Mouse (Mus musculus) forebrain, embryonic 16.5 days (tissue): ENCODE measurements around the gene Plxnb2. TPM values are rescaled to one million over a fixed set of nuclear protein-coding genes. Genes with fewer than 3 reads are reported as not detected.

Experiments used
- ATAC-seq: fragments of 200-750 bp; cut with Nextera tagmentation; 2 replicates; pipeline ENCODE4 v1.8.0; 2017; ENCODE audit warnings: mild to moderate bottlenecking, moderate library complexity
- H3K27ac ChIP-seq: fragments of 300-500 bp; sonication (generic); 2 replicates; pipeline ENCODE4 v1.5.1; 2014; ENCODE audit warnings: low read length, control low read depth
- H3K27me3 ChIP-seq: fragments of 300-500 bp; sonication (generic); replicated peaks from 2 replicates; pipeline ENCODE4 v1.6.1; 2014; ENCODE audit warnings: low read length; ENCODE audit not compliant: control insufficient read depth, insufficient read depth
- H3K36me3 ChIP-seq: fragments of 300-500 bp; sonication (generic); 2 replicates; pipeline ENCODE4 v1.6.1; 2014; ENCODE audit not compliant: control insufficient read depth, insufficient read depth
- H3K4me1 ChIP-seq: fragments of 300-500 bp; sonication (generic); replicated peaks from 2 replicates; pipeline ENCODE4 v1.6.1; 2014; ENCODE audit warnings: low read length; ENCODE audit not compliant: control insufficient read depth, insufficient read depth
- H3K4me2 ChIP-seq: fragments of 300-500 bp; sonication (generic); 2 replicates; pipeline ENCODE4 v1.6.1; 2014; ENCODE audit warnings: mild to moderate bottlenecking, low read length, control low read depth
- H3K4me3 ChIP-seq: fragments of 300-500 bp; sonication (generic); replicated peaks from 2 replicates; pipeline ENCODE4 v1.5.1; 2014; ENCODE audit warnings: mild to moderate bottlenecking, low read length, control low read depth
- H3K9ac ChIP-seq: fragments of 300-500 bp; sonication (generic); replicated peaks from 2 replicates; pipeline ENCODE4 v1.6.1; 2014; ENCODE audit warnings: low read depth, low read length, control low read depth
- H3K9me3 ChIP-seq: fragments of 300-500 bp; sonication (generic); 2 replicates; pipeline ENCODE4 v1.6.1; 2016; ENCODE audit warnings: low read length; ENCODE audit not compliant: control insufficient read depth
- WGBS: fragments of 180-500 bp; shearing (Covaris S2); extraction: QIAGEN DNeasy Blood & Tissue Kit; methylation state at CpG from one replicate; pipeline ENCODE4 v1.1.7; 2014; 5-methylcytosine and 5-hydroxymethylcytosine counted together
- polyA plus RNA-seq: library from polyadenylated mRNA; unstranded; fragments of >200 nt; fragmentation: Nextera tagmentation; extraction: Ambion mirVana; gene quantifications from 2 replicates; pipeline ENCODE4 v1.2.1, GENCODE M21; 2015

Plxnb2 gene
- polyA plus RNA-seq: 112 and 126 TPM in 2 replicates

DNA sequence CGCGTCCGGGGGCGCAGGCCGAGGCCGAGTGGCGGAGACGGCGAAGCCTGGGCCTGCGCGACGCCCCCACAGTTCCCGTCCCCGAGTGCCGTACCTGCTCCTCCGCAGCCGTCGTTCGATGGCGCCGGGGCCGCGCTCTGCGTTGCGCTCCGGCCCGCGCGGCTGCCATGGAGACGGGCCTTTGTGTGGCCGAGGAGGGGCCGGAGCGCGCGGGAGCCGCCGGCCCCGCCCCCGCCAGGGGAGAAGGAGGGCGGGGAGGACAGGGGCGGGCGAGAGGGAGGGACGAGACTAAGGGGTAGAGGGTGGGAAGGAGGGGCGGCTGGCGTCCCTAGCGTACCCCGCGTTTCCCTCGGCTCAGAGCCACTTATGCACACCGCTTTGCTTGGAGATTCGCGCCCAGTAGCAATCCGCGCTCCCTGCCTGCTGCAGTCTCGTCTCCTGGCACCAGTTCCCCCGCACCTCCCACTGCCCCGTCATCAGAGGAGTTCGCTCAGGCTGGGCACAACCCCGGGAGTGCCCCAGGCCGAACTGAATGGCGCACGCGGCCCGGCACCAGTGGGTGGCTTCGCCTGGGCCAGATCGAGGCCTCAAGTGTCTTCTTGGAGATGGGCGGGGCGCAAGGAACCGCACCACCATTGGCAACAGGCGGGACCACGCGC lies at the start of gene Plxnb2:
Gene Plxnb2, minus strand, starts transcription at position 218 of the 659 bp plus-strand sequence.
- H3K4me2 ChIP-seq: peak within 1 kb of the TSS; percentile 59
- no peaks in the 10 kb centered on the region for H3K9me3 ChIP-seq
- peaks cover 68% of the 10 kb centered on the region for H3K4me1 ChIP-seq
- no peaks in the 10 kb centered on the region for H3K27me3 ChIP-seq
- ATAC-seq: peak; percentile 87
- peak within 1 kb of the TSS; percentile 95 for H3K9ac ChIP-seq
- WGBS: under 1% methylated on average over 68 of the region's 72 CpGs
- no peaks in the 10 kb centered on the region for H3K36me3 ChIP-seq
- H3K27ac ChIP-seq: peak within 1 kb of the TSS; percentile 94
- peak within 1 kb of the TSS; percentile 79 for H3K4me3 ChIP-seq

DNA sequence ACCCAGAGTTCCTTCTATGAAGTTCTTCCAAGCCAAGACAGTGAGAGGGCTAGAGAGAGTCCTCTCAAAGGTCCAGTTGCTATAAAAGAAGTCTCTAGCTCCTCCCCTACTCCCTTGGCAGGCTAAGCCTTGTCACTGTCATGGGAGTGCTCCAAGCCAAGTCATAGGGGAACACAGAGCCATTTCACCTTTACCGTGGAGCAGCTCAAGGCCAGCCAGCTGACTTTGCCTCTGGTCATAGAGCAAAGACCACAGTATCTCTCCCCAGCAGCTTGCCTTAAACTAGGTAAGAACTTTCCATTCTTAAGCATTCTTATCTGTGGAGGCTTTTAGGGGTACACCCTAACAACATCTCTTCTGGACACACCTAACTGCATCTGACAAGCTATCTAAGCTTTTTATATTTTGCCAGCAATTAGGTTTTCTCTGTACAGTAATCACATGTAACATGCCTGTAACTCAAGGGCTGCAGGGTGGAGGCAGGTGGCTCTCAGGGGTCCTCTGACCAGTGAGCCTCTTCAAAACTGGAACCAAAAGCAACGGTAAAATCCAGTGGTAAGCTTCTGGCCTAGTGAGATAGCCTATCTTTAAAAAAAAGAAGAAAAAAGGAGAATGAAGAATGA lies 35.1 kb upstream of the Plxnb2 start:
- Histone ChIP-seq H3K4me3 (no peak overlapping the region), H3K9ac (no peak overlapping the region), H3K27me3 (no peaks in the 10 kb centered on the region), H3K36me3 (peaks cover 10% of the 10 kb centered on the region), H3K9me3 (no peaks in the 10 kb centered on the region), H3K4me1 (peaks cover 21% of the 10 kb centered on the region), H3K27ac (no peak overlapping the region), H3K4me2 (no peak overlapping the region)
- no peak for ATAC-seq
- 90% methylated on average over 2 of the region's 2 CpGs for WGBS

DNA sequence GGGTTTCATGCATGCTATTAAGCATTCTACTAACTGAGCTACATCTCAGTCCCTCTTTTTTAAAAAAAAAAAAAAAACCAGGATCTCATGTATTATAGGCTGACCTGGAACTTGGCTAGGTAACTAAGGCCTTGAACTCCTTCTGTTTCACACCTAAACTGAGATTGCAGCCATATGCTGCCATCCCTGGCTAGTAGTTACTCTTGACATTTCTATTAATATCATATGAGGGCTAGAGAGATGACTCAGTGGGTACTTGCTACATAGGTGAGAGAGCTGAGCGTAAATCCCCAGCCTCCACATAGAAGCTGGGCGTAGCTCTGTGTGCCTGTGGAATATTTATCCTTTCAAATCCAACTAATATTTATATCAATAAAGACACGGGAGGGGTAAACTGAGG lies 34.4 kb upstream of the Plxnb2 start:
- H3K4me3 ChIP-seq: no peak overlapping the region
- WGBS: 93% methylated on average over 3 of the region's 3 CpGs
- peaks cover 10% of the 10 kb centered on the region for H3K36me3 ChIP-seq
- H3K27me3 ChIP-seq: no peaks in the 10 kb centered on the region
- H3K4me1 ChIP-seq: peaks cover 26% of the 10 kb centered on the region
- no peaks in the 10 kb centered on the region for H3K9me3 ChIP-seq
- no peak for ATAC-seq
- no peak overlapping the region for H3K9ac ChIP-seq
- no peak overlapping the region for H3K4me2 ChIP-seq
- H3K27ac ChIP-seq: no peak overlapping the region

DNA sequence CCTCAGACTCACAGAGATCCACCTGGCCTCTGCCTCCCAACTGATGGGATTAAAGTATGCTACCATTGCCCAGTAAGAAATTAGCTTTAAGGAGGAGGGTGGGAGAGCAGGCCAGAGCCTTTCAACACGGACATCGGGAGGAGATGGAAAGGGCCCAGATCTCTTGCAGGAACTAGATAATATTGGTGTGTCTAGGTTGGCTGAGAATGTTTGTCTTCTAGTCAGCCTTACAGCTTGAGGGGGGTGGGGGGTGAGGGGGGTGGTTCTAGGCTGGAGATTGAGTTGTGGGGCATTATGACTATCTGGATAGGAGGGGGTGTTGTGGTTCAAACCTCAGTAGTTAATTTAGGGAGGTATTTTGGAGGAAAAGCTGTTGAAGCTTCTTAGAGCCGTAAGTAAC lies 32.9 kb upstream of the Plxnb2 start:
- WGBS: 86% methylated on average over 3 of the region's 3 CpGs
- H3K27ac ChIP-seq: no peak overlapping the region
- ATAC-seq: no peak
- H3K9me3 ChIP-seq: no peaks in the 10 kb centered on the region
- H3K4me2 ChIP-seq: peak overlapping the region; percentile 34
- no peak overlapping the region for H3K9ac ChIP-seq
- no peaks in the 10 kb centered on the region for H3K27me3 ChIP-seq
- peaks cover 28% of the 10 kb centered on the region for H3K4me1 ChIP-seq
- H3K36me3 ChIP-seq: peaks cover 10% of the 10 kb centered on the region
- H3K4me3 ChIP-seq: no peak overlapping the region

DNA sequence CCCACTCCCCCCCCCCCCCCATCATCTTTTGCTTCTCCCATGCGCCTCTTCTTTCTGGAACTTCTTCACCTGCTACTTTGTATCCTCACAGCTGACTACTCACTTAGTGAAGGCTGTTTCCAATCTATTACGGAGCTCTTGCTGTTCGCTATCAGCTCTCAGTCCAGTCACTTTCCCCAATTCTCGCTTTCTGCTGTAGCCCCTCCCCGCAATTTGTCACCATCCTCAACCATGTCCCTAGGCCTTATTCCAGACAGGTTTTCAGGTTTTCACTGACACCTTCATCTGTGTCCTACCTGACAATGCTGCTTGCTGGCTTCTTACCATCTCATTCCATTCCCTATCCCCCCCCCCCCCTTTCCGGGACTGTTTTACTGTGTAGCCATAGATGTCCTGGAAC lies 31.9 kb upstream of the Plxnb2 start:
- peaks cover 10% of the 10 kb centered on the region for H3K36me3 ChIP-seq
- ATAC-seq: no peak
- peak overlapping the region; percentile 100 for H3K9ac ChIP-seq
- H3K27me3 ChIP-seq: no peaks in the 10 kb centered on the region
- peaks cover 28% of the 10 kb centered on the region for H3K4me1 ChIP-seq
- H3K4me2 ChIP-seq: peak overlapping the region; percentile 70
- 50% methylated on average over 6 of the region's 6 CpGs for WGBS
- H3K4me3 ChIP-seq: peak overlapping the region; percentile 97
- H3K9me3 ChIP-seq: no peaks in the 10 kb centered on the region
- H3K27ac ChIP-seq: no peak overlapping the region

DNA sequence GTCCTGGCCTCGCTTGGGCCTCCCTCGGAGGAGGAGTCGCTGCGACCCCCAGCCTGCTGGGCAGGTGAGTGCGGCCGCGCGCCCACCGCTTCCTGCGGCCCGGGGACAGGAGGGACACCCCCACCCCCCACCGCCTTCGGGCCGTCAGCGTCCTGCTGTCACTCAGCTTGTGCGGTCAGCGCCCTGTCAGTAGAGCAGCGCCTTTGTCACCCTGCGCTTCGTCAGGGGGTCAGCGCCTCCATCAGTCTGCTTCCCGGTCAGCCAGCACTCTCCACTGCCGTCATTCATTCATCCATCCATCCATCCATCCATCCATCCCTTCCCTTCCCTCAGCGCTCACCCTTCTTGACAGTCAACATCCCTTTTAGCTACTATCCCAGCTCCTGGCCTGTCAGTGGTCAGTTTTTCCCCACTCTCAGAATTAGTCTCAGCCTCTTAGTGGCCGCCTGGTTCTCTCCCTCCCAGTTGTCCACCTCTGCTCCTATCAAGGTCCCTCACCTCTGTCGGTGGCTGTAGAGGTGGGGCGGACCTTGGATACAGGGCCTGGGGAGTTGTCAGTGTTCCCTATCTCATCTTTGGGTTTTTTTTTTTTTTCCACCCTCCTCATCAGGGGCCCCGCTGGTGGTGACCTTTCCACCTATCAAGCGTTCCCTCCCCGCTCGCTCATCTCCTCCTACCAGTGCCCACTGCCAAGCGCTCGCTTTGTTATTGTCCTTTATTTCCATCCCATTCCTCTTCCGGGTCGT lies 31.3 kb upstream of the Plxnb2 start:
- peak; percentile 46 for ATAC-seq
- H3K4me3 ChIP-seq: peak overlapping the region; percentile 97
- peaks cover 28% of the 10 kb centered on the region for H3K4me1 ChIP-seq
- peak overlapping the region; percentile 70 for H3K4me2 ChIP-seq
- WGBS: under 1% methylated on average over 34 of the region's 35 CpGs
- H3K27me3 ChIP-seq: no peaks in the 10 kb centered on the region
- H3K27ac ChIP-seq: peak overlapping the region; percentile 85
- peak overlapping the region; percentile 100 for H3K9ac ChIP-seq
- H3K36me3 ChIP-seq: peaks cover 10% of the 10 kb centered on the region
- H3K9me3 ChIP-seq: no peaks in the 10 kb centered on the region

DNA sequence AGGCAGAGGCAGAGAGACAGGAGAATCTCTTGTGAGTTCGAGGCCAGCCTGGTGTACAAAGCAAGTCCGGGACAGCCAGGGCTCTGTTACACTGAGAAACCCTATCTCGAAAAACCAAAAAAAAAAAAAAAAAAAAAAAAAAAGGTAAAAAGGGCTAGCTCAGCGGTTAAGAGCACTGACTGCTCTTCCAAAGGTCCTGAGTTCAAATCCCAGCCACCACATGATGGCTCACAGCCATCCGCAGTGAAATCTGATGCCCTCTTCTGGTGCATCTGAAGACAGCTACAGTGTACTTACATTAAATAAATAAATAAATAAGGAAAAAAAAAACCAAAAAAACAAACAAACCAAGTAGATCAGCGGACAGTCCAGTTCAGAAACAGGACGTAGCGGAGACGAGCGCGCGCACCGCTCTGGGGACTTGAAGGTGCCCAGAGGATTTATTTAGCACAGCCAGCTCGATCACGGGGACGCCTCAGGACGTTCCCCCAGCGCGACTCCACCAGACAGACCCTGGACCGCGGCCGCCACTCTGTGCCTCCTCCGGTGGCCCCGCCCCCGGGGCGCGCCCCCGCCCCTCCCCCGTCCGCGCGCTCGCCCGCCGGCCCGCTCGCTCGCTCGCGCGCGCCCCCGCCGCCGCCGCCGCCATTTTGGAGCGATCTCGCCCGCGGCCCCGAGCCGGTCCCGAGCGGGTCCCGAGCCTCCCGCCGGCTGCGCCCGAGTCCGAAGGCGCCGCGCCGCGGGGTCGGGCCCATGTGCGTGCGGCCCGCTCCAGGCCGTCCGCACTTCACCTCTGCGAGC lies 30.5 kb upstream of the Plxnb2 start, which contains the start of gene Ppp6r2:
Gene Ppp6r2, plus strand, starts transcription at position 639 of the 801 bp plus-strand sequence.
- WGBS: 3% methylated on average over 63 of the region's 73 CpGs

DNA sequence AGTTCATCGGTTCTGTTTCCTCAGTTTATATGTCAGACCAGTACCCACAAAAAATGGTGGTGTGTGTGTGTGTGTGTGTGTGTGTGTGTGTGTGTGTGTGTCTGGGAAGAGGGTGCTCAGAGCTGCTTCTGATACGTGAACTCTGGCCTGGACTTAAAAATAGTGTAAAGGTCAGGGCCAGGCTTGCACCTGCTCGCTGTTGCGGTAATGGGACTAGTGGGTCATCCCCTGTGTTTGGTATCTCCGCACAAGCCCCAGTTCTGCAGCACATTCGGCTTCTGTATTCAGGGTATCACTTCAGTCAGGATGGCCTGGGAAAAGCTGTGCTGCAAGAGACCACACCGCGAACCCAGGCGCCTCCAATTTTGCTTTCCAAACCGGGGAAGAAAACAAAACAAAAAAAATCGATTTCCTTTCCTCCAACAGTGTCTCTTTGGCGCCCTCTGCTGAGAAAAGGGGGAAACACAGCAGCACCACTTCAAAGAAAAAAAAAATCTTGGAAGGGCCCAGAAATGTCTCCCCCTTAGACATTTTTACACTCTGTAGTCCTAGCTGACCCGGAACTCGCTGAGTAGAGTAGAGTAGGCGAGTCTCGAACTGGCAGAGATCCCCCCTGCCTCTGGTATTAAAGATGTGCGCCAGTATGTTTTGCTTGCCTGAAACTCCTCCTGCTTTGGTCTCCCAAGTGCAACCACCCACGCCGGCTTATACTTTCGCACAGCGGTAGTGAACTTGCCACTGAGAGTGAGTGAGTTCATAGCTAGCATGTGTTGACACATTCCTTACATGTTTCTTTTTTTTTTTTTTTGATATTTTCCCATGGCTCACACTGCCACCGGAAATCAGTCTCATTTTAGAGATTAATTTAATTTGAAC lies 29.5 kb upstream of the Plxnb2 start:
- ATAC-seq: peak; percentile 41
- H3K4me3 ChIP-seq: peak overlapping the region; percentile 28
- peaks cover 28% of the 10 kb centered on the region for H3K4me1 ChIP-seq
- peak overlapping the region; percentile 50 for H3K4me2 ChIP-seq
- no peaks in the 10 kb centered on the region for H3K27me3 ChIP-seq
- H3K9ac ChIP-seq: peak overlapping the region; percentile 59
- peak overlapping the region; percentile 89 for H3K27ac ChIP-seq
- WGBS: 17% methylated on average over 22 of the region's 22 CpGs
- no peaks in the 10 kb centered on the region for H3K9me3 ChIP-seq
- no peaks in the 10 kb centered on the region for H3K36me3 ChIP-seq

More for the DNA sequence above, 30.5 kb upstream of the Plxnb2 start, which contains the start of gene Ppp6r2:
- H3K27me3 ChIP-seq: no peaks in the 10 kb centered on the region
- no peaks in the 10 kb centered on the region for H3K9me3 ChIP-seq
- peaks cover 28% of the 10 kb centered on the region for H3K4me1 ChIP-seq
- peak within 1 kb of the TSS; percentile 89 for H3K27ac ChIP-seq
- H3K4me2 ChIP-seq: peak within 1 kb of the TSS; percentile 70
- peak within 1 kb of the TSS; percentile 97 for H3K4me3 ChIP-seq
- H3K9ac ChIP-seq: peak within 1 kb of the TSS; percentile 100
- peaks cover 3% of the 10 kb centered on the region for H3K36me3 ChIP-seq
- ATAC-seq: peak; percentile 79
